In the genomic region with DNA sequence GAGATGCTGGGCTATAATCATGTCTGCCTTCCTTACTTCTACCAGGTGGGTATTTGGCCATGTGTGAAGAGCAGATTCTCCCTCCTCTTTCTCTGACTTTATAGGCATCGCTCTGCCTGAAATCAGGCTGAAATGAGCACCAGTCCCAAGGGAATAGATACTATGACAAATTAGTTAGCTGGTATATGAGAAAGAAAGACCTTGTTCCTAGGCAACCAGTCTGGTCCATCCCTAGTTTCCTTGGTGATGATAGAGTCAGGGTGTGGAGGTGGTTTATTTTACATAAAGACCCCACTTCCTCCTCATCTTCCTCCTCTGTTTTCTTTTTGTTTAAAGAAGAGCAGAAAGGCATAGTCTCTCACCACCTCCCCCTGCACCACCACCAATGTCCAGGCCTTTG, we compare ENCODE assay signal across 15 mouse cellular contexts.
DNase-seq lines count a peak whose midpoint lies in the region; ATAC-seq and TF ChIP-seq lines count a peak whose summit lies in the region.
"Had no signal": no experiment of that assay in that cellular context is flagged by ENCODE, and none has a peak within 500 bp of the region (broad histone marks: within the 10 kb centered on the region; RNA-seq: fewer than 3 reads in every experiment).

No protein-coding gene starts in this region.

- 41% methylated on average over 1 of the region's 1 CpGs for WGBS in hindbrain, embryonic 13.5 days
- WGBS in hindbrain, embryonic 10.5 days: 92% methylated on average over 1 of the region's 1 CpGs
- WGBS in neural tube, embryonic 15.5 days: 72% methylated on average over 1 of the region's 1 CpGs
- 57% methylated on average over 1 of the region's 1 CpGs for WGBS in hindbrain, embryonic 14.5 days
- WGBS in midbrain, postnatal 0 days: 52% methylated on average over 1 of the region's 1 CpGs

- H3K27me3 ChIP-seq in hindbrain, embryonic 13.5 days: no peaks in the 10 kb centered on the region
- no peaks in the 10 kb centered on the region for H3K27me3 ChIP-seq in hindbrain, embryonic 10.5 days (ENCODE audit: insufficient read depth, poor library complexity, severe bottlenecking)
- no peaks in the 10 kb centered on the region for H3K27me3 ChIP-seq in neural tube, embryonic 15.5 days (replicated peaks)
- H3K27me3 ChIP-seq in hindbrain, embryonic 14.5 days (ENCODE audit: control insufficient read depth, insufficient read depth, low read length): no peaks in the 10 kb centered on the region
- H3K27me3 ChIP-seq in midbrain, postnatal 0 days (ENCODE audit: insufficient read depth, low read length): no peaks in the 10 kb centered on the region
- H3K27me3 ChIP-seq: heart, embryonic 12.5 days had no signal

- H3K4me2 ChIP-seq in hindbrain, embryonic 13.5 days: no peak overlapping the region
- H3K4me2 ChIP-seq in neural tube, embryonic 15.5 days: no peak overlapping the region
- H3K4me2 ChIP-seq in hindbrain, embryonic 14.5 days (replicated peaks): no peak overlapping the region
- H3K4me2 ChIP-seq in midbrain, postnatal 0 days (ENCODE audit: low read depth, low read length, poor library complexity, severe bottlenecking): no peak overlapping the region
- H3K4me2 ChIP-seq: heart, embryonic 12.5 days had no signal

- DNase-seq in hindbrain, embryonic 10.5 days (ENCODE audit: low spot score): no peak
- no peak for DNase-seq in neural tube, embryonic 10.5 days (ENCODE audit: extremely low spot score, low spot score)
- DNase-seq in hindbrain, embryonic 14.5 days (ENCODE audit: low spot score): peak; percentile 35
- DNase-seq in midbrain, postnatal 0 days (ENCODE audit: low spot score): peak; percentile 67
- no peak for DNase-seq in natural killer cell, adult 2 months (ENCODE audit: low spot score in 2 of 2)
- DNase-seq: adrenal gland, adult 2 months; cerebellum, adult 8-10 months; heart, postnatal 36 days; kidney, postnatal 14 days; lung, adult 2 months had no signal

- no peaks in the 10 kb centered on the region for H3K36me3 ChIP-seq in hindbrain, embryonic 13.5 days
- no peaks in the 10 kb centered on the region for H3K36me3 ChIP-seq in hindbrain, embryonic 10.5 days
- no peaks in the 10 kb centered on the region for H3K36me3 ChIP-seq in neural tube, embryonic 15.5 days
- H3K36me3 ChIP-seq in hindbrain, embryonic 14.5 days (replicated peaks; ENCODE audit: control insufficient read depth, insufficient read depth): no peaks in the 10 kb centered on the region
- H3K36me3 ChIP-seq in midbrain, postnatal 0 days (ENCODE audit: insufficient read depth, low read length): no peaks in the 10 kb centered on the region
- H3K36me3 ChIP-seq: heart, embryonic 12.5 days had no signal

- peaks cover 6% of the 10 kb centered on the region for H3K4me1 ChIP-seq in hindbrain, embryonic 13.5 days (replicated peaks)
- H3K4me1 ChIP-seq in hindbrain, embryonic 10.5 days (replicated peaks): no peaks in the 10 kb centered on the region
- H3K4me1 ChIP-seq in neural tube, embryonic 15.5 days: no peaks in the 10 kb centered on the region
- H3K4me1 ChIP-seq in hindbrain, embryonic 14.5 days (replicated peaks; ENCODE audit: control insufficient read depth, insufficient read depth, low read length): no peaks in the 10 kb centered on the region; the same call in 1 of the 2 replicates
- H3K4me1 ChIP-seq in midbrain, postnatal 0 days (ENCODE audit: insufficient read depth, low read length): peaks cover 2% of the 10 kb centered on the region; the same call in 1 of the 2 replicates

- no peak overlapping the region for H3K27ac ChIP-seq in hindbrain, embryonic 13.5 days
- H3K27ac ChIP-seq in hindbrain, embryonic 10.5 days: no peak overlapping the region
- H3K27ac ChIP-seq in neural tube, embryonic 15.5 days (replicated peaks): no peak overlapping the region
- H3K27ac ChIP-seq in hindbrain, embryonic 14.5 days: no peak overlapping the region
- H3K27ac ChIP-seq in midbrain, postnatal 0 days (ENCODE audit: low read depth, low read length): peak overlapping the region; percentile 52
- H3K27ac ChIP-seq: macrophage had no signal

- no peak overlapping the region for H3K4me3 ChIP-seq in hindbrain, embryonic 13.5 days
- no peak overlapping the region for H3K4me3 ChIP-seq in hindbrain, embryonic 10.5 days
- no peak overlapping the region for H3K4me3 ChIP-seq in neural tube, embryonic 15.5 days (replicated peaks)
- H3K4me3 ChIP-seq in hindbrain, embryonic 14.5 days (replicated peaks; ENCODE audit: low read length): no peak overlapping the region
- no peak overlapping the region for H3K4me3 ChIP-seq in midbrain, postnatal 0 days (ENCODE audit: low read depth, low read length)
- H3K4me3 ChIP-seq: heart, embryonic 12.5 days had no signal

- H3K9me3 ChIP-seq in hindbrain, embryonic 13.5 days: no peaks in the 10 kb centered on the region
- no peaks in the 10 kb centered on the region for H3K9me3 ChIP-seq in hindbrain, embryonic 10.5 days
- no peaks in the 10 kb centered on the region for H3K9me3 ChIP-seq in neural tube, embryonic 15.5 days (replicated peaks)
- H3K9me3 ChIP-seq in hindbrain, embryonic 14.5 days (ENCODE audit: control insufficient read depth, low read length): no peaks in the 10 kb centered on the region
- H3K9me3 ChIP-seq in midbrain, postnatal 0 days (ENCODE audit: low read length): no peaks in the 10 kb centered on the region
- H3K9me3 ChIP-seq: heart, embryonic 12.5 days had no signal

- no peak overlapping the region for H3K9ac ChIP-seq in hindbrain, embryonic 13.5 days
- no peak overlapping the region for H3K9ac ChIP-seq in neural tube, embryonic 15.5 days (replicated peaks)
- no peak overlapping the region for H3K9ac ChIP-seq in hindbrain, embryonic 14.5 days
- H3K9ac ChIP-seq in midbrain, postnatal 0 days (replicated peaks; ENCODE audit: low read length, poor library complexity, severe bottlenecking): no peak overlapping the region
- H3K9ac ChIP-seq: heart, embryonic 12.5 days had no signal

- peak; percentile 39; the same call in 1 of the 2 replicates for ATAC-seq in hindbrain, embryonic 13.5 days (ENCODE audit: low FRiP score)
- ATAC-seq in neural tube, embryonic 15.5 days (ENCODE audit: low FRiP score): 0 out of 2 replicates have a peak, but pooled peaks have one; percentile 47
- ATAC-seq in hindbrain, embryonic 14.5 days (ENCODE audit: low FRiP score): 0 out of 2 replicates have a peak, but pooled peaks have one; percentile 24
- peak; percentile 85 for ATAC-seq in midbrain, postnatal 0 days (ENCODE audit: low FRiP score)
- ATAC-seq: intestine, postnatal 0 days had no signal

- no peak for TF ChIP-seq CTCF in midbrain, postnatal 0 days (IDR thresholded peaks at IDR 0.05)

Comparison
In these comparisons a context has a peak if more than half of its experiments do, and no peak if none do; other contexts are left out.
1. DNase-seq: peak in hindbrain, embryonic 14.5 days (single experiment) and midbrain, postnatal 0 days (single experiment); none in hindbrain, embryonic 10.5 days (single experiment), neural tube, embryonic 10.5 days (single experiment) and natural killer cell, adult 2 months (0 of 2).
2. ATAC-seq: peak in every context shown above with its lines; median percentile 85 in midbrain, postnatal 0 days; 47 in neural tube, embryonic 15.5 days; 39 in hindbrain, embryonic 13.5 days; 24 in hindbrain, embryonic 14.5 days.